Mouse (Mus musculus) small intestine, adult 2 months (tissue): ENCODE data around the gene Slc39a1.

Experiments
- CTCF ChIP-seq: fragments of 200-500 bp; IDR thresholded peaks from 2 replicates; pipeline ENCODE4 v1.5.1; 2012; ENCODE audit warnings: low read depth, mild to moderate bottlenecking, control low read depth, inconsistent platforms, low read length, moderate library complexity, mixed read lengths; ENCODE audit not compliant: insufficient replicate concordance, insufficient read length; ENCODE audit errors: extremely low read depth
- POLR2A ChIP-seq: fragments of 200-500 bp; IDR thresholded peaks from 2 replicates; pipeline ENCODE4 v1.6.1; 2012; ENCODE audit warnings: low read depth, mild to moderate bottlenecking, control low read depth, inconsistent platforms, low read length, moderate library complexity

- TF ChIP-seq CTCF (no peak), POLR2A (no peak)
Observed at GRCm38 (mm10) chr3:90255194-90255565, 7.2 kb downstream of the Slc39a1 start.
